Mouse (Mus musculus) spleen, postnatal 10 days (tissue): ENCODE measurements around the gene Itpr2.
"Not testable (repeated sequence)": the region's sequence is repeated elsewhere in the genome, so short reads cannot be mapped to it uniquely, and the experiment has no call there.

Experiments used
- DNase-seq, 2 experiments: peaks; one replicate each; pipeline ENCODE4 v3.0.0; 2021 to 2022; ENCODE audit warnings: low spot score in 2 of 2

Gene Itpr2

DNA sequence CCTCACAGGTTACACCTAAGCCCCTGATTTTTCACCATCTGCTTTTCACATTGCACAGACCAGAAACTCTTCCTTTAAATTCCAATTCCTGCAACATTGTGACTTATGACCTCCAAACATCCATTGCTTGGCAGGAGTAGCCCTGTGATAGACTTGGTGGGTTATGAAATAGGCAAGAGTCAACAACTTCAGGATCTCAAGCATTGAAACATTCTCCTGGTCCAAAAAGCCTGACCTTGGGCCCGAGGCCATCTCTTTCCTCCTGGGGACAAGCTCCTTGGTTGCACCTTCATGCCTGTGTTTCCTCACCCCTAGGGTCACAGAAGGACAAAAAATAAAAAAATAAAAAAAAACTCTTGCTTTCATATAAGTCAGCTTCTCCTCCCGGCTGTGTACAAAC lies 32.1 kb downstream of the Itpr2 start:
- DNase-seq, result no peak

DNA sequence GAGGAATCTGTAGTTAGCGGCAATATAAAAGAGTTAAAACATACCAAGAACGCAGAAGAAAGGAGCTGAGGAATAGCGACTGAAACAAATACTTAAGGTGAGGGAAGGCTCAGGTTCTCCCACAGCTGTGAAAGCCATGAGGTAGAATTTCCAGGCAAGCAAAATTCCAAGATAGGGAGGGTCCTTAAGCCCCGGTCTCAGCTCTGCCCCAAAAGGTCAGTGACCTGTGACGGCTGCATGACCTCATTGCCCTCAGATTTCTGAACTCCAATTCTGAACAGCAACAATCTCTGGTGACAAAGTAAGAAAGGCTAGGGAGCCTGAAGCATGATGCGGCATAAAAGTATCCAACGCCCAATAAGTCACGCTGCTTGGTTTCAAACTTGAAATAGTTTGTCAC lies 33.7 kb downstream of the Itpr2 start:
- no peak for DNase-seq

DNA sequence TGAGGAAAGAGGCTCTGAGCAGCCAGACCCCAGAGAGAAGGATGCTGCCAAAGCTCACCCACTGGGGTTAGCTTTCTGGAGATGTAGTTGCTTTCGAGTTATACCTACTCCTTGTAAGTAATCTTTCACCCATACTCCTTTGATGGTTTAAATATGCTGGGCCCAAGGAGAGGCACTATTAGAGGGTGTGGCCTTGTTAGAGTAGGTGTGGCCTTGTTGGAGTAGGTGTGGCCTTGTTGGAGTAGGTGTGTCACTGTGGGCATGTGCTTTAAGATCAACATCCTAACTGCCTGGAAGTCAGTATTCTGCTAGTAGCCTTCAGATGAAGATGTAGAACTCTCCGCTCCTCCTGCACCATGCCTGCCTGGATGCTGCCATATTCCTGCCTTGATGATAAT lies 37.4 kb downstream of the Itpr2 start:
- not testable (repeated sequence) for DNase-seq

DNA sequence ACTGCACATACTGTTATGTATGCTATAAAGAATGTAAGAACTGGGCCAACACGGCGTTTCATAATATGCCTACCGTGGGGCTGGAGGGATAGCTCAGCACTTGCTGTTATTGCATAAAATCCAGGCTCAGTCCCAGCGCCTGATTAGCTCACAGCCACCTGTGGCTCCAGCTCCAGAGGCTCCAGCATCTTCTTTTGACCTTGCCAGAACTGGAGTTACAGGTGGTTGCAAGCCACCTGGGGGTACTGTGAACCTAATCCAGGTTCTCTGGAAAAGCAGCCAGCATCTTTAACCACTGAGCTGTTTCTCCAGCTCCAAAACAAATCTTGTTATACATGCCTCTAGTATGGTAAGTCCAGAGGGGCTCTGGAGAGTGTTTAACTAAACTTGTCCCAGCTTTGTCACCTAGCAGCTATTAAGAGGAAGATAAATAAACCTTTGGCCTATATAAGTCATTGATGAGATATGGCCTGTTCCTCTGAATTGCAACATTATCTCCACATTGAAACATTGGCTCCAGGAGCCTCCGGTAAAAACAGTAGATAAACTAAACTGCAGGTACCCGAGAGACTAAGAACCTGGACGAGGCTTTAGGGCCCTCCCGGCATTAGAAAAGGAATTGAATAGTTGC lies 37.9 kb downstream of the Itpr2 start:
- DNase-seq, result no peak

DNA sequence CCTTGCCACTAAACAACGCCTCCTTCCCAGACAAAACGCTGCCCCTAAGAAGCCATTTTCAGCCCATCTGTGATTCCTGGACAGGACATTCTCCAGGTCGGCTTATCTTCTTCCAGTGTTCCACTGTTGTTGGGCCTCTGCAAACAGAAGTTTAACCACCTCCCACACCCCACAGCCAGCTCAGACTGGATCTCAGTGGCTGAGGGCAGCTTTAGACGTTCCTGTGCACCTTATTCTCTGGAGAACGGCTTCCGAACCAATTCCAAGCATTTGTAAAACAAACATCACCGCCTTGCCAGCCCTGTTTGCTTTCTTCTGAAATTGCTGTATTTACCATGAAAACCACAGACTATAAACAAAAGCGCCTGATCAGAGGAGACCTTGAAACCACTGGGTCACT lies 41.1 kb downstream of the Itpr2 start:
- no peak for DNase-seq

DNA sequence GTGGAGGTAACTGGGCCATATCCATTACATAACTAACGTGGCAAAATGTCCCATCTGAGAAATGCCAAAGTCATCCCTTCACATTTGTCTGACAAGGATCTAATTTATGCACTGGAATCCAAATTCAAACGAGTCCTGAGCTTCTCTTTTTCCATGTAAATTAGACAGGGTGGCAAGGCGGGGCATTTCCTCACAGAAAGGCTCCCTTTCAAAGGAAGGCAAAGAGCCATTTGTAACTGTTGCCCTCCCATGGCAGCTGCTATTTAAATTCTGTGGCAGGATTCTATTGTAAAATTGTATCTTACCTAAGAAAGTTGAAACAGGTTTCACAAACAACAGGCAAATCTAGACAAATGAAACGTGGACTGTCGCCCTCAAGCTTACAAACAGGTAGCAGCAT lies 43.6 kb downstream of the Itpr2 start:
- DNase-seq, result no peak

DNA sequence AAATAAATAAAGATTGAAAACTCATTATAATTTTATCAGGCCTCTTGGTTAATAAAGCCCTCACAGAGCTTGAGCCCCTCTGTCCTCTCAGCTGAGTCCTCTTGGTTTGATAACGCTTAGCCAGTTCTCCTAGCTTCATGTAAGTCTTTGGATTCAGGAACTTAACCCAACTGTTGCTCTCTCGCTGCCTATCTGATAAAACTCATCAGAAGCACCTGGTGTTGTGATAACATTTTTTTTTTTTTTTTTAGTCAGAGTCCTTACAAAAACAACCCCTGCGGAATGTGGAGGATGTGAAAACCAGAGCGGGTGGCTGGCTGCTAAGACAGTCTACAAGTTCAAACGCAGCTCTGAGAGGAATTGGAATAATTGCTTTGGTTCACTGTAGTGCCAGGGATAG lies 45.3 kb downstream of the Itpr2 start:
- DNase-seq, result no peak

DNA sequence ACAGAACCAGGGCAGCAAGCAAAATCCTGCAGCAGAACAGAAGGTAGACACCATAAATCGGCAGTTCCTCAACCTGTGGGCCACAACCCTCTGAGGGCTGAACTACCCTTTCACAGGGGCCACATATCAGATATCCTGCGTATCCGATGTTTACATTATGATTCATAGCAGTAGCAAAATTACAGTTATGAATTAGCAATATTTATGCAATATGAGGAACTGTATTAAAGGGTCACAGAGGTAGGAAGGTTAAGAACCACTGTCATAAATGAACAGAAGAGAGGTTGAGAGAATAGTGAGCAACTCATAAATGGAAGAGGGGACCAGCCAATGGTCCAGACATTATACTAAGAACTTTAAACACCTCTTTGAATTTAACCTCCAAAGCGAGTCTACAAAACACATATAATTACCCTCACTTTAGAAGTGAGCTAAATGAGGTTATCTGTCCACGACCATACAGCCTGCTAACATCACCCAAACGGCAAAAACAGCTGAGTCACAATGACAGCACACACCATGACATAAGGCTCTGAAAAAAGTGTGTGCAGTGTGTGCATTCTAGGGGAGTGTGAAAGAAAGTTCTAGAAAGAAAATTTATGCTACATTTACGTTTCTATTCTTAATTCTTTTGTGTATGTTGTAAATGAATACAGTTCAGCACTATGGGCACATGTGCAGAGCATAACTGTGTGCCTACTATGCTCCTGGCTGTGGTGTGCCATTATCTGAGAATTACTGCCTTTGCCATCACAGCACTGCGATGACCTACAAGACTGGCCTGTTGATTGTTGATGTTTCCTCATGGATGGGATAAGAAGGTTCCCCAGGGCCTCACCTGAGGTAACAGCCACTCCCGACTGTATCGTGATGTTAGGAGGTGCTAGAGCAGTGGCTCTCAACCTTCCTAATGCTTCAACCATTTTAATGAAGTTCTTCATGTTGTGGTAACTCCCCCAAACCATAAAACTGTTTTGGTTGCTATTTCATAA lies 47.2 kb downstream of the Itpr2 start:
- DNase-seq, result peak in 1 of 2 experiments; percentile 67

DNA sequence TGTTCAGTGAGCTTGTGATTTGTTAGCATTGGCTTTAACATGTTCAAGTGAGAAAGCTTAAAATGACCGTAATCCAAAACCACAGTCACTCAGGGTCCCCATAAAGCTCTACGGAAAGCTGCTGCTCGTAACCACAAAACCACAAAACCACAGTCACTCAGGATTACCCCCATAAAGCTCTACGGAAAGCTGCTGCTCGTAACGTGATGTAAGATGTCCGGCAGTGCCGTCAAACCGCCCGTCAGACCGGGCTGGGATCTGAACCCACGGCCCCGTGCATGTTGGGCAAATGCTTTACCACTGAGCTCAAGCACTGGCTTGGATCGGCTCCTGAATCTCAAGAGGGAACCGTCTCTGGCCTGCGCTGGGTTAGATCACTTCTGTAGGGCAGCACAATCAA lies 49.5 kb downstream of the Itpr2 start:
- no peak for DNase-seq

DNA sequence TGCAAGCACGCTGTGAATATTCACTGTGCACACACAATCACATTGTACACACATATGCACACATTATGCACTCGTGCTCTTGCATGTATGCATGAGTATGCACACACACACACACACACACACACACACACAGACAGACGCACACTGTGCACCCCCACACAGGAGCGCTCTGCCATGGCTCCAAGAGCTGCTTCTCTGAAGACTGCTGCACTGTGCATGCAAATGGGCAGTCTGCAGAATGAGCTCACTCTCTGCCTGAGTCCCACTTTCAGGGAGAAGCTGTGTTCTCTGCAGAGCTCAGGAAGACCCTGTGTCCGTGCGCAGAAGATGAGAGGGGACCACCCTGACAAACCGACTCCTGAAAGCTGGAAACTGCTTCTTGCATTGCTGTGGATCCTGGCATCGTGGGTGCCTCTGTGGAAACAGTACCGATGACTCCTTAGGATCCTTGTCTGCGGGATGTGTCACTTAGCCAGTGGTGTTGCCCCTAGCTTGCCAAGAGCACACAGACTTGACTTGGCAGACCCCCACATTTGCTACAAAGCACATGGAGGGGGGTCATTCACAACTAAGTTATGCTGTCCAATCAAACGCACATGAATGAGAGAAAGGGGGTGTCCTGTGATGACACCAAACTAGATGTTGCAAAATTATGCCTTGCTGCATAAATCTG lies 55.9 kb downstream of the Itpr2 start:
- no peak for DNase-seq

DNA sequence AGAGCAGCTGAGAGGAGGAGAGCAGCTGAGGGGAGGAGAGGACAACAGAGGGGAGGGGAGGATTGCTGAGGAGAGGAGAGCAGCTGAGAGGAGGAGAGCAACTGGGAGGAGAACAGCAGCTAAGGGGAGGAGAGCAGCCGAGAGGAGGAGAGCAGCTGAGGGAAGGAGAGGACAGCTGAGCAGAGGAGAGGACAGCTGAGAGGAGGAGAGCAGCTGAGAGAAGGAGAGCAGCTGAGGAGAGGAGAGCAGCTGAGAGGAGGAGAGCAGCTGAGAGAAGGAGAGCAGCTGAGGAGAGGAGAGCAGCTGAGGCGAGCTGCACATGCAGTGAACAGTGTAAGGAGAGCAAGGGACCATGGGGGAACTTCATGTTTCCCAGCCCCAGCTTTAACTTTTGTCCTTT lies 62.2 kb downstream of the Itpr2 start:
- DNase-seq, result no peak

DNA sequence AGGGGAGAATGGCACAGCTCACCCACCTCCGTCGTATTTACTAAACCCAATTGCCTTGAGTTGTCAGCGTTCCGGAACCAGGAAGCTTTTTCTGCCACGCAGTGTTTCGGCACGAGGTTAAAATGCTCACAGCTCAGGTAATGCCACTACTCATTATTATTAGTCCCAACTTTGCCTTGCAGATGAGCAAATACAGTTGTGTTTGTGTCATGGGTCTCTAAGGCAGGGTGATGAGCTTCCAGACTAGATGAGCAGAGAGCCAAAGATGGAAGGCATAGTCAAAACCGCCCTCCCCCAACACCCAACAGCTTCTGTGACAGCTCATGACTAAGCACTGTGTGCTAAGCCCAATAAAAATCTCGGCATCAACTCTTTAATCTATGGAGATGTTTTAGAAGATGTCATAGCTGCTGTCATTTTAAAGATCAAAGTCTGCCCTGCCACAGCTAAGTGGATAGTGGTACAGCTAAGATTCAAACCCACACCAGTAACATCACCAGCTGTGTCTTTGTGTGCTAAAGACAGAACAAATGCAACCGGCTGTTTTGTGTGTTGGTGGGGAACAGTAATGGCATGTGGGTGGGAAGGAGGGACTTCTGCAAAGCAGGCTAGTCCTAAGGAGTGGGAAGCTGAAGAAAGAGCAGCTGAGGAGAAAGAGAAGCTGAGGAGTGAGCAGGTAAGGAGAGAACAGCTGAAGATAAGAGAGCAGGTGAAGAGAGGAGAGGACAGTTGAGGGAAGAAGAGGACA lies 62.8 kb downstream of the Itpr2 start:
- no peak for DNase-seq

DNA sequence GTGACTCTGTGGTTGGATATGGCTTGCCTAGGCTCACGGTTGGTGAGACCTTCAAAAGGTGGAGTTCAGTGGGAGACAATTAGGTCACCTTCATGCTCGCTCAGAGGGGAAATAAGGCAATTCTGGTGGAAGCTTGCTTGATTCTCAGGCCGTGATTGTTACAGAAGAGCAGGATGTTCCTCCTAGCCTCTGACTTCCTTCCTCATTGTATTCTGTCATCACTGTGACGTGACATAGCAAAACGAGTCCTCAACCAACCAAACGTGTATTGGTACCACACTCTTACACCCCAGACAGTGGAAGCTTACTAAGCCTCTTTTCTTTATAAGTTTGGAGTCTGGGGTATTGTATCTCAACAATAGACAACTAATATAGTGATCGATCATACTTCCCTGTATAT lies 64.0 kb downstream of the Itpr2 start:
- DNase-seq, result no peak

DNA sequence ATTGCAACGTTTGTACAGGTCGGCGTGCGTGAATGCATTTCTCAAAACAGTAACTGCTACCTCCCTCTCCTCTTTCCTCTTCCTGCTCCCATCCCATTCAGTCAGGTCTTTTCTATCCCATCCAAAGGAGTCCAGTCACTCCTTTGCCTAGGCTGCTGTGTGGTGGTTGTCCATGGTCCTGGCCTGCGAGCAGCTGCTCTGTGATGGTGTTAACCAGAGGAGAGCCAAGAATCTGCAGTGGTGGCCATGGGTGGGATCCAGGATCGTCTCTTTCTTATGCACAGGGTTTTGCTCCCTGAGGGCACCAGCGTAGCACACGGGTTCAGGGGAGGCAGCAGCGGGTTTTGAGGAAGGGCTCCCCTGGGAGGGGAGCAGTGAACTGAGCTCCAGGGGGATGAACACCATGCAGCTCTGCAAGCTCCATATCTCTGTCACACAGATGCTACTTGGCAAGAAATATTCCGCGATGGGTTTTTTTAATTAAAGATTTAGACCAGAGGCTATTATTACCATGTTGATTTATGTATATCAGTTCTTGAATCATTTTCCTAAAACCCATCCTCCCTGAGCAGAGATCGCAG lies 65.0 kb downstream of the Itpr2 start:
- no peak for DNase-seq

DNA sequence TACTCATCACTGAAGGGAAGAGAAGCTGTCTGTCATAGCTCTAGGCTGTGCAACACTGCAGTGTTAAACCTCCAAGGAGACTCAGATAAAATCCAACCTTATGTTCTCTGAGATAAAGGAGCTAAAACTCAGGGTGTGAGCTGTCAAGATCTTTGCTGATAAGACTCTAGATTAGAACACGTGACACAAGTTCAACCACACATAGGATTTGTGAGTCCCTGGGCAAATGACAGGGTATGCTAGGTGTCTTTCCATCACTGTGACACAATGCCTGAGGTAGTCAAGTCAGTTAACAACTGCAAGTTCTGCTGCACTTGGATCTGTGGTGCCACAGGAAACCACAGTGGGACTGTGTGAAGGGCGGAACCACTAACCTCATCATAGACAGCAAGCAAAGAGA lies 67.8 kb downstream of the Itpr2 start:
- no peak for DNase-seq

DNA sequence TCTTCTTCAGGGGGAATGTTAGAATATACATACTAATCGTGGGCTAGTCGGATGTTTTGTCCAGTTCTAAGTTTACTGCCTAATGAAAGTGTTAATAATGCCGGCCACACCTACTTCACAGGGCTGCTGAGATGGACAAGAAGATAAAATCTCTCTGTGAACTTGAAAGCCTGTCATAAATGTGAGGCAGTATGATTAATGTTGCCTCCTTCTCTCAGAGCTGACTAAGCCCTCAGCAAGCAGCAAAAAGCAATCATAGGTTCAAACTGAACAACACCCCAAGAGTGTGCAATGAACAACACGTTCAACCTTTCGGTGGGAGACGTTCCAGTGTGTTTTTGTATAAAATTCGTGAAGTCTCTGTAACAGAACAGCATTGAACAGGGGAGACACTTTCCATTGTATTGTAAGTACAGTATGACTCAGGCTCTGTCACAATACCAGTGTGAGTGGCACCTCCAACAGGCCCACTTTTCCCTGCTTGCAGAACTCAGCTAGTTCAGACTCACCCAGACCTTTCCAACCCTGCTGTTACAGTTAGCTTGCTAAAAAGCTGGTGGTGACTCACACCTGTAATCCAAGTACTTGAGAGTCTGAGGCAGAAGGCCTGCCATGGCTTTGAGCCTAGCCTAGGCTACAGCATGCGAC lies 69.7 kb downstream of the Itpr2 start:
- no peak for DNase-seq

DNA sequence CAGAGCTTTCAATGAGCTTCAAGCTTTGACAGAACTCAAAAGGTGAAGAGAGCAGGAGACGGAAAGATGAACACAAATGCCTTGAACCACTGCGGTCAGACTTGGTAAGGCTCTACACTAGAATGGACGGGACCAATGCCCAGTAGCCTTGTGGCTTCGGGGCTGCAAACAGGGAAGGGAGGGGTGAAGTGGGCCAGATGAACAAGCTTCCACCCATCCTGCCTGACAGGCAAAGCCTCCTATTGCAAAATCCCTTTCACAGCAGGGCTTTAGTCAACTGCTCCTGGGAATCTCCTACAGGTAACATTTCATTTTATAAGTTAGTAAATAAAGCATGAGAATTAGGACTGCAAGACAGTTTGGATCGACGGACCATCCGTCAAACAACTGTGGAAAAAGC lies 70.2 kb downstream of the Itpr2 start:
- no peak for DNase-seq

DNA sequence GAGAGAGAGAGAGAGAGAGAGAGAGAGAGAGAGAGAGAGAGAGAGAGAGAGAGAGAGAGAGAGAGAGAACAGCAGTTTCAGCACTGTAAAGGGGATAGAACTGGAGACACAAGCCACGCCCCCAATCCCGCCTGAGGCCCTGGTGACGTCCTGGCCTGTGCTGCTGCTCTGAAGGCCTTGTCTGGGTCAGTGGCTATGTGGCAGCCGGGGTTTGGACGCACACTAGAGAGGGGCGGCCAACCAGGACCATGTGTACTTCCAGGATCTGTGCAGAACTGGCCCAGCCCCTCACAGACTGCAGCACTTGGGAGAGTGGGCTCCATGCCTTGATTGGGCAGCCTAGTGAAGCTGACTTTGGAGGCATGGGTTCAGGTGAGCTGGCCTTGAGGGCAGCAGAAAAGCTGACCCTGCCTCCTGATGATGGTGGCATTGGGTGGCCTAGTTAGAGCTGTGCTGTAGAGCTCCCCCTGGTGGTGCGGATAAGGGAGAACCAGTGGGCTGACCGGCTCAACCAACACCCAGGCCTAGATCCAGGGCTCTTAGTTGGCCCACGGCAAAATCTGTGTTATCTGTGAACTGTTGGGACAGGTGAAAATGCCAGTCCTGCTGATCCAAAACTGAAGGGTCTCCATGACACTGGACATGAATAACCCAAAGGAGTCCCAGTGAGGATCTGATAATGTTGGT lies 72.2 kb downstream of the Itpr2 start:
- DNase-seq, result peak; percentile 60 to 82

DNA sequence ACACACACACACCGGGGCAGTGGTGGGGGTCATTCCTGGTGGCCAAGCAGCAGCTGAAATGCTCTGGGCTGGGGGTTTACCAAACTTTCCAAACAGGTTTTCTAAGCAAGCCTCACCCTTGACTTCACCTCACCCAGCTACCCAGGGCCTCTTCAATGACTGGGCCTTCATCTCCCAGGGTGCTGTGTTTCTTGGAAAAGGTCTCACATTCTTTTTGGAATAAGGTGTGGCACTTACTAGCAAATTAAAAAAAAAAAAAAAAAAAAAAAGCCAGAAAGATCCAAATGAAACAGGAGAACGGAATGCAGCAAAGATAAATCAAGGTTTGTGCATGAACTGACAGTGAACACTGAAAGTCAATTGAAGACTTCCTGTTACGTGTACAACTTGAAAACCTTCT lies 77.2 kb downstream of the Itpr2 start:
- DNase-seq, result no peak

DNA sequence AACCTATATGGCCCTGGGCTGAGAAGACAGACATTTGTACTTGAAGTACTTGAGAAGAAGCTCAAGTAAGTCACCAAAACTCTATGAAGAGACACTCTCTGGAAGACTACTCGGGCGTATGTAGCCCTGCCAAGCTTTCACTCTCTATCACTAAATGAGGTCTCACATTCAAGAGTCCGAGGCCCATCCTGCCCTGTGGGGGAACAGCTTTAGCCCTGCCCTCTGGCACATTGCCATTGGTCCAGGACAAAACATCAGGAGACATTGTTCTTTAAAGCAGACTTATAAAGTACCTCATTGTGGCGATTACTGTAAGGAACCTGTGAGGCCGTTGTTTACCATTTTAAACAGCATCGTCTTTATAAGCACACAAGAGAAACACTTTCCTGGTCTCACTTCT lies 77.7 kb downstream of the Itpr2 start:
- DNase-seq, result no peak

DNA sequence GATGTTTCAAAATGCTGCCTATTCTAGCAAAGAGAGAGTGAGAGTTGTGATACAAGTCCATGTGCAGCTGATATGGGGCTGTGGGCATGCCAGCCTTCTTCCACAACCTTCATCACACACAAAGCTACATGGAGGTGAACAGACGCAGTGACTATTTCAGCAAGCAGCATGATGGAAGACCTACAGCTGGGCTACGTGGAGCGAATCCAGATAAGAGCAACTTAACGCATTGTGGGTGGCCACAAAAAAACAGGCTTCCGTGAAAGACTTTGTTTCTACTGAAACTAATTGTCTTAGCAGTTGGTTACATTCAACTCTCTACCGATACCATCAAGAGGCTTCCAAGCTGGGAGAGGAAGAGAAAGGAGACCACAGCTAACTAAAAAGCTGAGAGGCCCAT lies 81.3 kb downstream of the Itpr2 start:
- no peak for DNase-seq
